Mouse (Mus musculus) cerebellum, postnatal 36 days (tissue): ENCODE measurements around the gene Ccr6.

Experiments
- DNase-seq, 2 experiments: peaks; one replicate each; pipeline ENCODE4 v3.0.0; 2021 to 2022; ENCODE audit warnings: mixed read lengths in 2 of 2

Gene Ccr6

DNA sequence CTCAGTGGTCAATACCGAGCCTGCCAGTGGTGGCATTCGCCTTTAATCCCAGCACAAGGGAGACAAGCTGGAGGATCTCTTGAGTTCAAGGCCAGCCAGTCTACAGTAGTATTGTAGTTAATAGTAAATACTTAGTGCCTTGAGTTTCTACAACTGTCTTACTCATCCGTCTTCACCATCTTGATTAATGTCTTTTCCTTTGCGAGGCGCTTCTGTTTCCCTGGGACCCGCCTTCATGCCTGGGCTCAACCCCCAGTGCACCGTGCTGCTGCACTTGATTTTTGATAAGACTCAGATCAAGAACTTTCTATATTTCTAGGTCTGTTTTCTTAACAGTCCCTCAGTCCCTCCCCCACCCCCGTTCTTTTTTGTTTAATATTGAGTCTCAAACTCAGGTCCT is 49.2 kb downstream of the Ccr6 start:
- no peak for DNase-seq

DNA sequence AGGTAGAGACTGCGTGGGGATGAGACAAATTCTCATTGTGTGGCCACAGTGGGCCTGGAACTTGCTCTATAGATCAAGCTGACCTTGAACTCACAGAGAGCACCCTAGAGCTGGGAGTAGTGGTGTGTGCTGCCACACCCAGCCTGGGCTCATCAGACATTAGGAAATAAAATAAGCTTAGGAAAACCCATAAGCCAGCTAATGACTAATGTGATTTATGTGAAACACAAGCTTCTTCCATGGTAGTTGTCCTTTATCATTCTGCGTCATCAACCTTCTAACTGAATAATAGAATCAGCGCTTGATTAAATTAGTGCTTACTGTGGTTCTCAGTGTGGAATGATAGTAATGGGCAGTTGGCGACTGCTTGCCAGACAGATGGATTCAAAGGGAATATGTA is 51.1 kb downstream of the Ccr6 start:
- DNase-seq = no peak

DNA sequence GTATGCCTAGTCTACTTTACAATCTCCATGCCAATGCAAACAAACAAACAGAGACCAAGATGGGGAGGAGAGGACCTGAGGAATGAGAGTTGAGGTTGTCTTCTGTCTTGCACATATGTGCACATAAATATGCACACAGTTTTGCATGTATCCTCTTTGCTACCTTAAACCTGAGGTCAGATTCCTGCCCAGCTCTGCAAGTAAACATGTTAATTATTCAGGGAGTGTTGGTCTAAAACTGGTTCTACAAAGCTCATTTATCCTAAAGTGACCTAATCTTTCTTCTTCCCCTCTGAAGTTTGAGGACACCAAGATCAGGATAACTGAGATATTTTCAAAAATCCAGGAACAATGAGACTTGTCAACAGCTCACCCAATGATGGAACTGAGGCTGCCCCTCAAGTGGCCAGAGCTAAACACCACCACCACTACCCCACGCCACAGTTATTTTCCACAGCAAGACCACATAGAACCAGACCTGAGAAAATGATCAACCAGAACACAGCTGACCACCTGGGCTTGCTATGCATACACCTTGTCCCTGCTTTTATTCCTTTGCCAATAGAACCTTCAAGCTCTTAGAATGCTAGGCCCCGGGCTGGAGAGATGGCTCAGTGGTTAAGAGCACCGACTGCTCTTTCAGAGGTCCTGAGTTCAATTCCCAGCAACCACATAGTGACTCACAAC is 54.3 kb downstream of the Ccr6 start:
- DNase-seq = no peak

DNA sequence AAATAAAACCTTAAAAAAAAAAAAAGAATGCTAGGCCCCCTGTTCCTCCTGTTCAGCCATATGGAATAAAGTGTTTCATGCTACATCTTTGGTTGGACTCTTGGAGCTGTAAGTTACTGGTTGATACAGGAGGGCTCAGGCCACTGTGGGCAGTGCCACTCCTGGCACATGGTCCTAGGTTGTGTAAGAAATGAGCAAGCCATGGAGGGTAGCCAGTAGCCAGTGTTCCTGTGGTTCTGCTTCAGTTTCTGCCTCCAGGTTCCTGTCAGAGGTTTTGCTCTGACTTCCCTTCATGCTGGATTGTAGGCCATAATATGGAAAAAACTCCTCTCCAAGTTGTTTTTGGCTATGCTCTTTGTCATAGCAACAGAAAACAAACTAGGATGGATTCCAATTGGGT is 54.9 kb downstream of the Ccr6 start:
- DNase-seq = no peak

GRCm38 (mm10) chr17:8295825-8296224 is 60.0 kb downstream of the Ccr6 start:
- DNase-seq = no peak

GRCm38 (mm10) chr17:8296313-8296844 is 60.5 kb downstream of the Ccr6 start:
- no peak for DNase-seq

DNA sequence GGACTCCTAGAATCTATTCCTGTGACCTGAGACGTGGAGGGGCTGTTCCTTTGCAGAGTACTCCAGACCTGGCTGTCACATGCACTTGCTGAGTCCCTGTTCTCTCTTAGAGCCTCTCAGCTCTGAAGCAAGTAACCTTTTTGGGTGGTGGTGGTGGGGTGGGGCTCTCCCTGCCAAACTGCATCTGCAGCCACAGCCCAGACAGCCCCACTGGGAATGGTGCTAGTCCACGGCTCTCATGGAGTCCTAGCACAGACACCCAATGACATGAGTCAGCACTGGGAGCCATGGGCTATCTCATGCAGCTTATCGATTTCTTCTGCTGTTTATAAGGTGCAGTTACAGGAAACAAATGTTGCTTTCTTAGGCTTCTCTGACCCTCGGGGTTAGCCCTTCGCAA is 61.9 kb downstream of the Ccr6 start:
- DNase-seq = no peak

- DNase-seq = no peak
Measured at GRCm38 (mm10) chr17:8298281-8298680, 62.4 kb downstream of the Ccr6 start.

DNA sequence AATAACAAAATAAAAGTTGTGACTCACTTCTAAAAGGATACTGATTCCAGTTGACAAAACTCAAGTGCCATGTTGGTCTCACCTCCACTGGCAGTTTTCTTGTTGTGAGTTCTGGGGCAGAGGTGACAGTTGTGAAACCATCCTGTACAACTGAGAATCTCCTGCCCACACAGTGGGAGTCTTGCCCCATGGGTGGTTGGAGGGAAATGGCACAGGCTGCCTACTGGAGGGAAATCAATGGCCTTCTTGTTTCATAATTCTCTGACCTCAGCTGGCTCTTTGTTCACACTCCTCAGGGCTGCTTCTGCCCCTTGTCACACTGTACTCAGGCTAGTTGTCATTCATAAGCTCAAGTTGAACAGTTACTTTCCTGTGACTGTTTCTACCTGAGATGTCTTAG is 63.7 kb downstream of the Ccr6 start:
- DNase-seq = no peak

DNA sequence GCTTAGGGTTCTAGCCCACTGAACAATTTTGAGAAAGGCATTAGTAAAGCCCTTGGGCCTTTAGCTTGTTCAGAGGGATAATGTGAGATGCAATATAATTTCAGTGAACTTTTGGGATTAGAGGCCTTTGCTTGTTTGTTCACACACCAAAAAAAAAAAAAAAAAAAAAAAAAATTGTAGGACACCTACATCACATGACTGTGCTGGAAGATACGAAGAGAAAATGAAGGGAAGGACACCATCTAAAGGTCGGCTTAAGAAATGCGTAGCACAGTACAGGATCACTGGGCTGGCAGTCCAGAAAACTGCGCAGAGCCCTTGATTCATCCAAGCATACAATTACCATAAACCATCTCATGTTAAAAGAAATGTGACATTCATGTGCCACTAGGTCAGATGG is 65.7 kb downstream of the Ccr6 start:
- DNase-seq = no peak

GRCm38 (mm10) chr17:8302772-8303438 is 67.1 kb downstream of the Ccr6 start:
- DNase-seq = no peak

GRCm38 (mm10) chr17:8303671-8304070 is 67.8 kb downstream of the Ccr6 start:
- no peak for DNase-seq

GRCm38 (mm10) chr17:8305801-8306200 is 70.0 kb downstream of the Ccr6 start:
- DNase-seq = no peak
